Mouse (Mus musculus): ENCODE data around the gene Lgi2. TPM values are rescaled to one million over a fixed set of nuclear protein-coding genes. Genes with fewer than 3 reads are reported as not detected.

Gene Lgi2
- total RNA-seq, 1 experiment from 2014 or later: 0.10 TPM

Other genes with a start within 250 kb of the Lgi2 start
- 0.11 to 0.19 TPM in 2 of 3 replicates, not detected in the other for gene Sod3, start 202.7 kb downstream of the Lgi2 start, total RNA-seq (2017)
- gene Ccdc149, start 94.9 kb downstream of the Lgi2 start, total RNA-seq (2017): not detected in 3 replicates
- gene Sepsecs, start 103.2 kb upstream of the Lgi2 start, total RNA-seq (2017): 8.8 to 16.1 TPM (median 10.9 TPM) in 3 replicates
- gene Pi4k2b, start 175.1 kb upstream of the Lgi2 start, total RNA-seq (2017): 10.7 to 27.5 TPM (median 22.0 TPM) in 3 replicates
- 7.8 to 21.0 TPM (median 10.4 TPM) in 3 replicates for gene Zcchc4, start 208.9 kb upstream of the Lgi2 start, total RNA-seq (2017)

Measured in monocyte, adult 5-6 weeks (primary cell).